Mouse (Mus musculus) erythroblast, adult 5-6 weeks (primary cell): Measurements from ENCODE around the gene Rnf152. TPM values are rescaled to one million over a fixed set of nuclear protein-coding genes. Genes with fewer than 3 reads are reported as not detected.

Experiments
- ATAC-seq: replicated peaks from 2 replicates; pipeline ENCODE4 v1.8.0; 2016; ENCODE audit warnings: moderate number of reproducible peaks, mild to moderate bottlenecking, moderate TSS enrichment, inconsistent platforms; ENCODE audit not compliant: poor library complexity, low FRiP score, severe bottlenecking
- total RNA-seq, 2 experiments: library from RNA; stranded (forward) in 1 of 2; stranded (reverse) in 1 of 2; fragments of 150-400 nt in 1 of 2; fragments of 200-764, 138-1000 nt in 1 of 2; gene quantifications; 2 replicates each; pipeline versions ENCODE4 v1.2.3 to v1.2.4; 2015 to 2017; ENCODE audit warnings: low replicate concordance in 2 of 2

Rnf152 gene
- total RNA-seq, 2 experiments from 2014 or later: not detected

DNA sequence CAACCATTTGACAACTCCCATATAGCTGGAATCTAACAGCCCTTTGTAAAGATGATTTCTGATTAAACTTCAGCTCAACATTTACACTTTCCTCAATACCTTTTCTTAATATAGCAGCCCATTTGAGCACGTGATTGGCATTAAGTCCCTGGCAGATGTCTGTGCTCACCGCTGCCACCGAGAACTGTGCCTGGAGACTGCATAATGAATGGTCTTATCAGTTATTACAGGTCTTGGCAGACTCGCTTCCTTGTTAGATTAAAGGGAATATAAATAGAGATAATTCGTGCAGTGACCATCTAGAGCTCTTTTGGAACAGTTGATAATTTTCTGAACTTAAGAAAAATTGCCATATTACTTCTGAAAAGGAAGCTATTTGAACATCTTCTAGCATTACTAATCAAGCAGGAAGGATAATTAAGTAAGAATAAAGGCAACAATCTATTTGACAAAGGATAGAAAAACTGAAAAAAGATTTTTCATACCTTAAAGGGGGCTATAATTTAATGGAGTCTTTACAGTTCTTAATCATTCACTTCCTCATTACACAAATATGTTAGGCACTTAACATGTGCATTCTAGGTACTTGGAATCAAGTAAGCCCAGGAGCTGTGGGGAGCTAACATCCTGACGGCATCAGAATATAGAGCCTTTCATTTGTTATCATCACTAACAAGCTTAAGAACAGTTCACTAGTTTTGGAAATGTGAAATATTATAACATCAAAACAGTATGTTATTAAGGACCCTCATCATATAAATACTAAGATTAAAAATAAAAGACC, 113.0 kb downstream of the Rnf152 start:
- no peak for ATAC-seq

DNA sequence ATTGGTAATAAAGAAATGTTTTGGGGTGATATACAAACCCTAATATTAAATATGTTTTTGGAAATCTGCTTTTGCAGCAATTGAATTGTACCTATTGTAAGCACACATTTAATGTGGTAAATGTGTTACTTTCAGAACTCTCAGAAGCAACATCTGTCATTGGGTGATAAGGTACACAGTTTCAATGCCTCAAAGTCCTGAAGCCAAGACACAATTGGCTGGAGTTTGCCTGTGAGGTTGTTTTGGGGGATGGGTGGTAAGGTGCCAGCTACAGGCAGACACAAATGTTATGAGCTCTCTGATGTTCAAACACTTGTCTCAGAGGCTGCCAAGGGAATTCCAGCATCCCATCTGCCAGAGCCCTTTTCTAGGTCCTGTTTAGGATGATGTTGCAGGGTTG, 116.3 kb downstream of the Rnf152 start:
- no peak for ATAC-seq
